Comparison of ENCODE assay signal across 10 mouse cellular contexts in genomic region chr12:79945899-79946298, GRCm38 (mm10).
DNase-seq lines count a peak whose midpoint lies in the region; ATAC-seq and TF ChIP-seq lines count a peak whose summit lies in the region.
"Had no signal": no experiment of that assay in that cellular context is flagged by ENCODE, and none has a peak within 500 bp of the region (broad histone marks: within the 10 kb centered on the region; RNA-seq: fewer than 3 reads in every experiment).

No protein-coding gene starts in this region.

- H3K9ac ChIP-seq in heart, embryonic 11.5 days (ENCODE audit: low read depth, low read length): no peak overlapping the region
- no peak overlapping the region for H3K9ac ChIP-seq in lung, embryonic 15.5 days
- H3K9ac ChIP-seq in embryonic facial prominence, embryonic 13.5 days: no peak overlapping the region
- H3K9ac ChIP-seq in liver, postnatal 0 days (replicated peaks): no peak overlapping the region
- H3K9ac ChIP-seq: forebrain, embryonic 12.5 days had no signal

- no peaks in the 10 kb centered on the region for H3K27me3 ChIP-seq in heart, embryonic 11.5 days (ENCODE audit: control insufficient read depth, insufficient read depth, low read length)
- H3K27me3 ChIP-seq in lung, embryonic 15.5 days: no peaks in the 10 kb centered on the region
- no peaks in the 10 kb centered on the region for H3K27me3 ChIP-seq in embryonic facial prominence, embryonic 13.5 days
- H3K27me3 ChIP-seq in liver, postnatal 0 days (ENCODE audit: insufficient read depth, low read length): no peaks in the 10 kb centered on the region
- H3K27me3 ChIP-seq: forebrain, embryonic 12.5 days had no signal

- H3K4me1 ChIP-seq in heart, embryonic 11.5 days (ENCODE audit: control insufficient read depth, insufficient read depth, low read length): peaks cover 27% of the 10 kb centered on the region
- H3K4me1 ChIP-seq in lung, embryonic 15.5 days: peaks cover 79% of the 10 kb centered on the region
- H3K4me1 ChIP-seq in embryonic facial prominence, embryonic 13.5 days: peaks cover 68% of the 10 kb centered on the region
- H3K4me1 ChIP-seq in liver, postnatal 0 days (ENCODE audit: insufficient read depth): peaks cover 18% of the 10 kb centered on the region

- H3K4me2 ChIP-seq in heart, embryonic 11.5 days: no peak overlapping the region
- H3K4me2 ChIP-seq in lung, embryonic 15.5 days: no peak overlapping the region
- no peak overlapping the region for H3K4me2 ChIP-seq in embryonic facial prominence, embryonic 13.5 days
- H3K4me2 ChIP-seq in liver, postnatal 0 days (ENCODE audit: low read depth, low read length): no peak overlapping the region
- H3K4me2 ChIP-seq: forebrain, embryonic 12.5 days had no signal

- no peaks in the 10 kb centered on the region for H3K9me3 ChIP-seq in heart, embryonic 11.5 days (replicated peaks; ENCODE audit: control insufficient read depth, low read length)
- no peaks in the 10 kb centered on the region for H3K9me3 ChIP-seq in lung, embryonic 15.5 days
- H3K9me3 ChIP-seq in embryonic facial prominence, embryonic 13.5 days: no peaks in the 10 kb centered on the region
- H3K9me3 ChIP-seq in liver, postnatal 0 days (ENCODE audit: low read length): no peaks in the 10 kb centered on the region
- H3K9me3 ChIP-seq: forebrain, embryonic 12.5 days had no signal

- TF ChIP-seq CTCF in liver, postnatal 0 days (IDR thresholded peaks at IDR 0.05; ENCODE audit: low read depth): no peak

- no peak for ATAC-seq in heart, embryonic 11.5 days (replicated peaks; ENCODE audit: insufficient number of reproducible peaks, low FRiP score, low TSS enrichment)
- ATAC-seq in lung, embryonic 15.5 days (ENCODE audit: borderline replicate concordance, extremely low read depth, low FRiP score, low TSS enrichment): no peak
- ATAC-seq in embryonic facial prominence, embryonic 13.5 days (ENCODE audit: insufficient number of reproducible peaks, insufficient read depth, low FRiP score, low TSS enrichment, low read depth): no peak
- ATAC-seq in liver, postnatal 0 days: no peak

- no peaks in the 10 kb centered on the region for H3K36me3 ChIP-seq in heart, embryonic 11.5 days (ENCODE audit: control insufficient read depth, insufficient read depth, low read length)
- no peaks in the 10 kb centered on the region for H3K36me3 ChIP-seq in lung, embryonic 15.5 days
- no peaks in the 10 kb centered on the region for H3K36me3 ChIP-seq in embryonic facial prominence, embryonic 13.5 days
- no peaks in the 10 kb centered on the region for H3K36me3 ChIP-seq in liver, postnatal 0 days (replicated peaks; ENCODE audit: insufficient read depth, low read length)
- H3K36me3 ChIP-seq: forebrain, embryonic 12.5 days had no signal

- peak overlapping the region; percentile 84; the same call in 1 of the 2 replicates for H3K27ac ChIP-seq in heart, embryonic 11.5 days (ENCODE audit: low read depth, low read length)
- H3K27ac ChIP-seq in lung, embryonic 15.5 days: peak overlapping the region; percentile 95
- peak overlapping the region; percentile 87; the same call in 1 of the 2 replicates for H3K27ac ChIP-seq in embryonic facial prominence, embryonic 13.5 days
- H3K27ac ChIP-seq in liver, postnatal 0 days (ENCODE audit: low read depth): peak overlapping the region; percentile 73; the same call in 1 of the 2 replicates

- 71% methylated on average over 4 of the region's 4 CpGs for WGBS in heart, embryonic 11.5 days (ENCODE audit: insufficient replicate concordance)
- 75% methylated on average over 4 of the region's 4 CpGs for WGBS in lung, embryonic 15.5 days
- 88% methylated on average over 4 of the region's 4 CpGs for WGBS in embryonic facial prominence, embryonic 13.5 days
- WGBS in liver, postnatal 0 days (ENCODE audit: insufficient replicate concordance): 73% methylated on average over 4 of the region's 4 CpGs

- no peak for DNase-seq in heart, adult 8-10 months (ENCODE audit: low spot score)
- no peak for DNase-seq in lung, postnatal 4 days
- DNase-seq in liver, postnatal 0 days: no peak
- DNase-seq in frontal cortex, adult 2 months (ENCODE audit: extremely low spot score in 1 of 2, low spot score in 1 of 2): no peak
- no peak for DNase-seq in layer of hippocampus, adult 9-10 months (ENCODE audit: low spot score)
- DNase-seq: adrenal gland, adult 2 months had no signal

- no peak overlapping the region for H3K4me3 ChIP-seq in heart, embryonic 11.5 days (ENCODE audit: low read depth, low read length)
- H3K4me3 ChIP-seq in lung, embryonic 15.5 days: no peak overlapping the region
- H3K4me3 ChIP-seq in embryonic facial prominence, embryonic 13.5 days: no peak overlapping the region
- no peak overlapping the region for H3K4me3 ChIP-seq in liver, postnatal 0 days (ENCODE audit: low read depth, low read length)
- H3K4me3 ChIP-seq: forebrain, embryonic 12.5 days had no signal

- no peak for TF ChIP-seq EP300 in liver, postnatal 0 days (IDR thresholded peaks at IDR 0.05; ENCODE audit: low read depth)
